Mouse (Mus musculus) neural tube, embryonic 14.5 days (tissue): ENCODE data around the gene Gm13288. TPM values are rescaled to one million over a fixed set of nuclear protein-coding genes. Genes with fewer than 3 reads are reported as not detected.
"Not testable (repeated sequence)": the region's sequence is repeated elsewhere in the genome, so short reads cannot be mapped to it uniquely, and the experiment has no call there.

Experiments
- ATAC-seq: fragments of 200-750 bp; cut with Nextera tagmentation; 2 replicates; pipeline ENCODE4 v1.8.0; 2017; ENCODE audit warnings: low read depth, mild to moderate bottlenecking, moderate TSS enrichment, moderate library complexity
- H3K27ac ChIP-seq: fragments of 300-500 bp; sonication (generic); 2 replicates; pipeline ENCODE4 v1.5.1; 2014; ENCODE audit warnings: low read depth, mild to moderate bottlenecking, control low read depth, low read length, moderate library complexity, mixed read lengths
- H3K27me3 ChIP-seq: fragments of 300-500 bp; sonication (generic); 2 replicates; pipeline ENCODE4 v1.6.1; 2014; ENCODE audit warnings: low read length; ENCODE audit not compliant: control insufficient read depth, insufficient read depth
- H3K36me3 ChIP-seq: fragments of 300-500 bp; sonication (generic); 2 replicates; pipeline ENCODE4 v1.6.1; 2014; ENCODE audit warnings: low read length, mixed read lengths; ENCODE audit not compliant: control insufficient read depth, insufficient read depth
- H3K4me1 ChIP-seq: fragments of 300-500 bp; sonication (generic); 2 replicates; pipeline ENCODE4 v1.6.1; 2014; ENCODE audit warnings: low read length; ENCODE audit not compliant: control insufficient read depth, insufficient read depth
- H3K4me2 ChIP-seq: fragments of 300-500 bp; sonication (generic); 2 replicates; pipeline ENCODE4 v1.6.1; 2014; ENCODE audit warnings: mild to moderate bottlenecking, low read depth, low read length, control low read depth
- H3K4me3 ChIP-seq: fragments of 300-500 bp; sonication (generic); 2 replicates; pipeline ENCODE4 v1.5.1; 2014; ENCODE audit warnings: low read depth, low read length, control low read depth, mixed read lengths
- H3K9ac ChIP-seq: fragments of 300-500 bp; sonication (generic); replicated peaks from 2 replicates; pipeline ENCODE4 v1.6.1; 2014; ENCODE audit warnings: low read depth, mild to moderate bottlenecking, control low read depth, low read length, mixed read lengths
- H3K9me3 ChIP-seq: fragments of 300-500 bp; sonication (generic); 2 replicates; pipeline ENCODE4 v1.6.1; 2016; ENCODE audit warnings: low read length; ENCODE audit not compliant: control insufficient read depth
- WGBS: fragments of 180-500 bp; shearing (Covaris S2); extraction: QIAGEN DNeasy Blood & Tissue Kit; methylation state at CpG from one replicate; pipeline ENCODE4 v1.1.7; 2014; 5-methylcytosine and 5-hydroxymethylcytosine counted together
- polyA plus RNA-seq: library from polyadenylated mRNA; unstranded; fragments of >200 nt; fragmentation: Nextera tagmentation; extraction: Ambion mirVana; gene quantifications from 2 replicates; pipeline ENCODE4 v1.2.1, GENCODE M21; 2014

Gm13288 gene
- polyA plus RNA-seq, 1 experiment from 2014 or later: not detected

- H3K4me3 ChIP-seq, H3K4me2 ChIP-seq, H3K27ac ChIP-seq, H3K4me1 ChIP-seq, H3K9ac ChIP-seq, H3K36me3 ChIP-seq, H3K27me3 ChIP-seq, ATAC-seq, H3K9me3 ChIP-seq: not testable (repeated sequence)
Observed at GRCm38 (mm10) chr4:88827116-88827515, 21.8 kb downstream of the Gm13288 start, which contains the start of gene Ifna6. TSS of gene Ifna6 (plus strand) at chr4:88827416.

GRCm38 (mm10) chr4:88830523-88830922 is 25.2 kb downstream of the Gm13288 start:
- H3K36me3 ChIP-seq: no peaks in the 10 kb centered on the region
- 29% methylated on average over 4 of the region's 4 CpGs for WGBS
- H3K9me3 ChIP-seq: no peaks in the 10 kb centered on the region
- no peak for ATAC-seq
- no peak overlapping the region for H3K4me2 ChIP-seq
- H3K4me1 ChIP-seq: no peaks in the 10 kb centered on the region
- no peak overlapping the region for H3K27ac ChIP-seq
- H3K9ac ChIP-seq: no peak overlapping the region
- no peak overlapping the region for H3K4me3 ChIP-seq
- H3K27me3 ChIP-seq: no peaks in the 10 kb centered on the region

DNA sequence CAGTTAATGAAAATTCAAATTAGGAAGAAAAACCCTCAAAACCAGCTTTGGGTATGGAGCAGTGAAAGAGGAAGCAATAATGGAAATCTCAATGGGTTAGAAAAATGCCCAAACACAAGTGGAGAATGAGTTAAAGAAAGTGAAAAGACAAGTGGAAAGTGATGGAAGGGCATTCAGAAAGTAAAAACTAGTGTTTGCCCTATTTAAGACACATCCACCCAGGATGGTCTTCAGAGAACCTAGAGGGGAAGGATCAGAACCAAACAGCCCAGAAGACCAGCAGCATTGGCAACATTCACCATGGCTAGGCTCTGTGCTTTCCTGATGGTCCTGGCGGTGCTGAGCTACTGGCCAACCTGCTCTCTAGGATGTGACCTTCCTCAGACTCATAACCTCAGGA is 29.9 kb downstream of the Gm13288 start, which contains the start of gene Ifna5:
TSS of gene Ifna5 (plus strand) at position 301 of the 400 bp plus-strand sequence.
- 92% methylated on average over 1 of the region's 1 CpGs for WGBS
- H3K4me2 ChIP-seq, H3K9me3 ChIP-seq, H3K36me3 ChIP-seq, H3K4me1 ChIP-seq, H3K27ac ChIP-seq, H3K9ac ChIP-seq, H3K4me3 ChIP-seq, H3K27me3 ChIP-seq, ATAC-seq: not testable (repeated sequence)

GRCm38 (mm10) chr4:88838828-88839227 is 33.5 kb downstream of the Gm13288 start:
- ATAC-seq: no peak
- H3K4me2 ChIP-seq: no peak overlapping the region
- H3K9ac ChIP-seq: no peak overlapping the region
- no peak overlapping the region for H3K4me3 ChIP-seq
- no peak overlapping the region for H3K27ac ChIP-seq
- H3K27me3 ChIP-seq: no peaks in the 10 kb centered on the region
- no peaks in the 10 kb centered on the region for H3K4me1 ChIP-seq
- WGBS: 45% methylated on average over 3 of the region's 3 CpGs
- H3K9me3 ChIP-seq: no peaks in the 10 kb centered on the region
- no peaks in the 10 kb centered on the region for H3K36me3 ChIP-seq

DNA sequence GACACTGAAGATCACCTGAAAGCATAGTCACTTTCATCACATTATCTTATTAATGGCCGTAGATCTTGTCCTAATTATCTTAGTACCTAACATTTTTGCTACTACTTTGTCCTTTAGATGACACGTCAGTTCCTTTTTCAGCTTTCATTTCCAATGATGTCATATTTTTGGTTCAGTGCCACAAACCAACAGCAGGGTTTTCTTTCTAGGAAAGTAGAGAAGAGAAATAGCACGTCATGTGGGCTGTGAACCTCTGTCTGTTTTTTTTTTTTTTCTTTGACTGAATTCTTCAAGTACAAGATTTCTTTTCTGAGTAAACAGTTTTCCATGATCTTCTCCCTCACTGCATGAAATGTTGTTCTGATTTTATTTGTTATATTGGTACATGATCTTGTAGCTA is 34.7 kb downstream of the Gm13288 start:
- H3K27ac ChIP-seq: no peak overlapping the region
- H3K36me3 ChIP-seq: no peaks in the 10 kb centered on the region
- H3K4me3 ChIP-seq: no peak overlapping the region
- no peak for ATAC-seq
- H3K4me1 ChIP-seq: no peaks in the 10 kb centered on the region
- no peaks in the 10 kb centered on the region for H3K9me3 ChIP-seq
- no peaks in the 10 kb centered on the region for H3K27me3 ChIP-seq
- WGBS: 79% methylated on average over 3 of the region's 3 CpGs
- no peak overlapping the region for H3K9ac ChIP-seq
- no peak overlapping the region for H3K4me2 ChIP-seq

DNA sequence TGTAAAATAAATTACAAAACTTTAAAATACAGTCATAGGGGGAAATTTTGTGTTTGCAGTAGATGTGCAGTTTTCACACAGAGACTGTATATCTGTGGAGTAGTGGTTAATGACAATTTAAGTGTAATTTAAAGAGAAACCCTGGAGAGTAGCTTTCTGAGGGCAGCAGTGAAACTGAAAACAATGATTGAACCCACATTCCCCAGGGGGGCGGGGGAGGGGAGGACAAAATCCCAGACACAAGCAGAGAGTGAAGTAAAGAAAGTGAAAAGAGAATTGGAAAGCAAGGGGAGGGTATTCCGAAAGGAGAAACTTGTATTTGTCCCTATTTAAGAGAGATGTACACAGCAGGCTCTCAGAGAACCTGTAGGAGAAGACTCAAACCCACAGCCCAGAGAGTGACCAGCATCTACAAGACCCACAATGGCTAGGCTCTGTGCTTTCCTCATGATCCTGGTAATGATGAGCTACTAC is 36.1 kb downstream of the Gm13288 start, which contains the start of gene Ifna4:
TSS of gene Ifna4 (plus strand) at position 424 of the 474 bp plus-strand sequence.
- H3K27ac ChIP-seq: no peak within 1 kb of the TSS
- no peaks in the 10 kb centered on the region for H3K36me3 ChIP-seq
- no peaks in the 10 kb centered on the region for H3K27me3 ChIP-seq
- no peak for ATAC-seq
- no peak within 1 kb of the TSS for H3K4me2 ChIP-seq
- H3K9ac ChIP-seq: no peak within 1 kb of the TSS
- H3K4me3 ChIP-seq: no peak within 1 kb of the TSS
- no peaks in the 10 kb centered on the region for H3K4me1 ChIP-seq
- 48% methylated on average over 2 of the region's 2 CpGs for WGBS
- no peaks in the 10 kb centered on the region for H3K9me3 ChIP-seq

DNA sequence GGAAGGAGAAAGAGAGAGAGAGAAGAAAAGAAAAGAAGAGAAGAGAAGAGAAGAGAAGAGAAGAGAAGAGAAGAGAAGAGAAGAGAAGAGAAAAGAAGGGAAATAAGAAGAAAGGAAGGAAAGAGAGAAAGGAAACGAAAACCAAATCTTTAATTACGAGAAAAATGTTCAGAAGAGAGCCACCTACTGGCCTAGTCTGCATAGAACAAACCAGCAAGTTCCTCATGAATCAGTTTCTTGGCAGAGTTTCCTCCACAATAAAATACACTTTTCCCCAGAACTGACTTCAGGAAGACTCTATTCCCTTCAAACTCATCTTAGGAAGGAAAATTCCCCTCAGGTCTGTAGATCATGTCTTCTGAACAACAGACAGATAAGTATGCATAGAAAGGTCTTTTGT is 40.0 kb downstream of the Gm13288 start:
- no peak for ATAC-seq

DNA sequence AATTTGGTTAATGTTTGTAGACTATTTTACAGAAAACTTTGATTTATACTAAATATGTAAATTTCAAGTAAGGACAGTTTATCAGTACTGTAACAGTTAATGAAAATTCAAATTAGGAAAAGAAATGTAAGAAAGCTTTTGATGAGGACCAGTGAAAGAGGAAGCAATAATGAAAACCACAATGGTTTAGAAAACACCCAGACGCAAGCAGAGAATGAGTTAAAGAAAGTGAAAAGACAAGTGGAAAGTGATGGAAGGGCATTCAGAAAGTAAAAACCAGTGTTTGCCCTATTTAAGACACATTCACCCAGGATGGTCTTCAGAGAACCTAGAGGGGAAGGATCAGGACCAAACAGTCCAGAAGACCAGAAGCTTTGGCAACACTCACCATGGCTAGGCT is 44.4 kb downstream of the Gm13288 start, which contains the start of gene Ifna1:
TSS of gene Ifna1 (plus strand) at position 390 of the 400 bp plus-strand sequence.
- Histone ChIP-seq H3K9ac (no peak within 1 kb of the TSS), H3K27ac (no peak within 1 kb of the TSS), H3K27me3 (no peaks in the 10 kb centered on the region), H3K4me2 (no peak within 1 kb of the TSS), H3K4me3 (no peak within 1 kb of the TSS), H3K4me1 (no peaks in the 10 kb centered on the region), H3K36me3 (no peaks in the 10 kb centered on the region), H3K9me3 (no peaks in the 10 kb centered on the region)
- 68% methylated on average over 1 of the region's 1 CpGs for WGBS
- ATAC-seq: no peak

More for the DNA sequence above, 40.0 kb downstream of the Gm13288 start:
- H3K4me1 ChIP-seq: no peaks in the 10 kb centered on the region
- no peak overlapping the region for H3K9ac ChIP-seq
- H3K9me3 ChIP-seq: no peaks in the 10 kb centered on the region
- H3K36me3 ChIP-seq: no peaks in the 10 kb centered on the region
- no peaks in the 10 kb centered on the region for H3K27me3 ChIP-seq
- no peak overlapping the region for H3K4me2 ChIP-seq
- no peak overlapping the region for H3K27ac ChIP-seq
- WGBS: 60% methylated on average over 2 of the region's 2 CpGs
- no peak overlapping the region for H3K4me3 ChIP-seq

- no peaks in the 10 kb centered on the region for H3K4me1 ChIP-seq
- H3K36me3 ChIP-seq: no peaks in the 10 kb centered on the region
- no peak overlapping the region for H3K4me2 ChIP-seq
- ATAC-seq: no peak
- no peaks in the 10 kb centered on the region for H3K9me3 ChIP-seq
- H3K4me3 ChIP-seq: no peak overlapping the region
- H3K27ac ChIP-seq: no peak overlapping the region
- H3K27me3 ChIP-seq: no peaks in the 10 kb centered on the region
- H3K9ac ChIP-seq: no peak overlapping the region
- WGBS: 28% methylated on average over 4 of the region's 4 CpGs
Observed at GRCm38 (mm10) chr4:88851026-88851763, 45.9 kb downstream of the Gm13288 start.
